Mouse (Mus musculus) forebrain, embryonic 13.5 days (tissue): ENCODE results near the gene Arpp19. TPM values are rescaled to one million over a fixed set of nuclear protein-coding genes. Genes with fewer than 3 reads are reported as not detected.

Experiments used
- polyA plus RNA-seq: library from polyadenylated mRNA; unstranded; fragments of >200 nt; fragmentation: Nextera tagmentation; extraction: Ambion mirVana; gene quantifications from 2 replicates; pipeline ENCODE4 v1.2.1, GENCODE M21; 2015

Arpp19 gene
- polyA plus RNA-seq, 1 experiment from 2014 or later: 301 TPM

Other genes starting within 250 kb of the Arpp19 start
- 1.2 and 2.2 TPM in 2 replicates for gene Onecut1, start 175.7 kb upstream of the Arpp19 start, polyA plus RNA-seq
- 25.7 and 28.4 TPM in 2 replicates for gene Fam214a, start 84.7 kb upstream of the Arpp19 start, polyA plus RNA-seq
- 25.7 and 26.9 TPM in 2 replicates for gene Myo5a, start 33.4 kb downstream of the Arpp19 start, polyA plus RNA-seq
- gene Myo5c, start 194.4 kb downstream of the Arpp19 start, polyA plus RNA-seq: 0.21 and 0.28 TPM in 2 replicates